Comparison of ENCODE assay signal across 12 mouse cellular contexts in genomic region chr17:51790387-51791060, GRCm38 (mm10). TPM values are rescaled to one million over a fixed set of nuclear protein-coding genes. Genes with fewer than 3 reads are reported as not detected.
A peak's percentile ranks its signal among the peaks of the same experiment; 100 is the strongest.
DNase-seq lines count a peak whose midpoint lies in the region; ATAC-seq and TF ChIP-seq lines count a peak whose summit lies in the region.
"Had no signal": no experiment of that assay in that cellular context is flagged by ENCODE, and none has a peak within 500 bp of the region (broad histone marks: within the 10 kb centered on the region; RNA-seq: fewer than 3 reads in every experiment).

No protein-coding gene starts in this region.

- H3K4me3 ChIP-seq in left cerebral cortex, adult 2 months: no peak overlapping the region
- no peak overlapping the region for H3K4me3 ChIP-seq in embryonic facial prominence, embryonic 12.5 days
- H3K4me3 ChIP-seq in hindbrain, embryonic 15.5 days: no peak overlapping the region
- H3K4me3 ChIP-seq in stomach, embryonic 14.5 days (ENCODE audit: low read depth, low read length): no peak overlapping the region
- H3K4me3 ChIP-seq: liver, embryonic 13.5 days had no signal

- peaks cover 8% of the 10 kb centered on the region; the same call in 1 of the 2 replicates for H3K4me1 ChIP-seq in embryonic facial prominence, embryonic 12.5 days
- 0 out of 2 replicates have a peak, but pooled peaks cover 5% of the 10 kb centered on the region for H3K4me1 ChIP-seq in hindbrain, embryonic 15.5 days (replicated peaks)
- peaks cover 8% of the 10 kb centered on the region; the same call in 1 of the 2 replicates for H3K4me1 ChIP-seq in stomach, embryonic 14.5 days (ENCODE audit: control insufficient read depth, insufficient read depth, low read length)
- H3K4me1 ChIP-seq: liver, embryonic 13.5 days had no signal

- peak overlapping the region; percentile 16; the same call in 1 of the 2 replicates for H3K4me2 ChIP-seq in embryonic facial prominence, embryonic 12.5 days (replicated peaks)
- peak overlapping the region; percentile 23 for H3K4me2 ChIP-seq in hindbrain, embryonic 15.5 days
- H3K4me2 ChIP-seq in stomach, embryonic 14.5 days (replicated peaks; ENCODE audit: low read depth, low read length): peak overlapping the region; percentile 2; the same call in 1 of the 2 replicates
- H3K4me2 ChIP-seq: liver, embryonic 13.5 days had no signal

- intact Hi-C loops in left cerebral cortex, adult 2 months (cut with DNase I): no loop called here

- ATAC-seq in embryonic facial prominence, embryonic 12.5 days (ENCODE audit: insufficient number of reproducible peaks, insufficient read depth, low FRiP score, low TSS enrichment): no peak
- peak; percentile 80; the same call in 1 of the 2 replicates for ATAC-seq in hindbrain, embryonic 15.5 days (ENCODE audit: low FRiP score, low read depth)
- no peak for ATAC-seq in stomach, embryonic 14.5 days (ENCODE audit: insufficient number of reproducible peaks, insufficient read depth, low FRiP score, low read depth)
- ATAC-seq: Patski had no signal

- no peaks in the 10 kb centered on the region for H3K9me3 ChIP-seq in embryonic facial prominence, embryonic 12.5 days
- no peaks in the 10 kb centered on the region for H3K9me3 ChIP-seq in hindbrain, embryonic 15.5 days
- no peaks in the 10 kb centered on the region for H3K9me3 ChIP-seq in stomach, embryonic 14.5 days (ENCODE audit: control insufficient read depth, low read depth, low read length)
- H3K9me3 ChIP-seq: liver, embryonic 13.5 days had no signal

- no peaks in the 10 kb centered on the region for H3K27me3 ChIP-seq in embryonic facial prominence, embryonic 12.5 days
- H3K27me3 ChIP-seq in hindbrain, embryonic 15.5 days: no peaks in the 10 kb centered on the region
- H3K27me3 ChIP-seq in stomach, embryonic 14.5 days (ENCODE audit: control insufficient read depth, insufficient read depth, low read length): no peaks in the 10 kb centered on the region
- H3K27me3 ChIP-seq: liver, embryonic 13.5 days had no signal

- peak overlapping the region; percentile 65 for H3K27ac ChIP-seq in left cerebral cortex, adult 2 months
- H3K27ac ChIP-seq in embryonic facial prominence, embryonic 12.5 days: no peak overlapping the region
- peak overlapping the region; percentile 40; the same call in 1 of the 2 replicates for H3K27ac ChIP-seq in hindbrain, embryonic 15.5 days (replicated peaks)
- no peak overlapping the region for H3K27ac ChIP-seq in stomach, embryonic 14.5 days (ENCODE audit: low read length)
- H3K27ac ChIP-seq: liver, embryonic 13.5 days had no signal

- no peak for TF ChIP-seq CTCF in left cerebral cortex, adult 2 months (IDR thresholded peaks at IDR 0.05)

- WGBS in embryonic facial prominence, embryonic 12.5 days: 22% methylated on average over 8 of the region's 8 CpGs
- WGBS in hindbrain, embryonic 15.5 days: 18% methylated on average over 8 of the region's 8 CpGs
- WGBS in stomach, embryonic 14.5 days: 24% methylated on average over 8 of the region's 8 CpGs

- no peaks in the 10 kb centered on the region for H3K36me3 ChIP-seq in embryonic facial prominence, embryonic 12.5 days
- no peaks in the 10 kb centered on the region for H3K36me3 ChIP-seq in hindbrain, embryonic 15.5 days
- no peaks in the 10 kb centered on the region for H3K36me3 ChIP-seq in stomach, embryonic 14.5 days (ENCODE audit: control insufficient read depth, insufficient read depth, low read length)
- H3K36me3 ChIP-seq: liver, embryonic 13.5 days had no signal

- peak in 1 of 2 experiments; percentile 22 for DNase-seq in left cerebral cortex, adult 2 months (ENCODE audit: extremely low spot score in 1 of 2, low spot score in 2 of 2)
- no peak for DNase-seq in left cerebral cortex, adult 8-10 months (ENCODE audit: low spot score in 2 of 2)
- no peak for DNase-seq in adrenal gland, postnatal 14 days
- DNase-seq in right cerebral cortex, postnatal 10 days (ENCODE audit: low spot score in 2 of 2): no peak
- DNase-seq in lung, postnatal 25 days (ENCODE audit: low spot score): no peak
- DNase-seq: kidney, postnatal 25 days; liver, embryonic 13.5 days; thymus, adult 2 months had no signal

- H3K9ac ChIP-seq in embryonic facial prominence, embryonic 12.5 days: no peak overlapping the region
- no peak overlapping the region for H3K9ac ChIP-seq in hindbrain, embryonic 15.5 days
- H3K9ac ChIP-seq in stomach, embryonic 14.5 days (replicated peaks; ENCODE audit: low read depth, low read length): no peak overlapping the region
- H3K9ac ChIP-seq: liver, embryonic 13.5 days had no signal

RNA-seq across cellular contexts. Expression of gene Satb1, which starts 42.6 kb away (rescaled TPM):
- 100 to 1,000 TPM; 127 to 132 TPM for total RNA-seq in left cerebral cortex, adult 2 months (2021)
- total RNA-seq in left cerebral cortex, adult 8-10 months (2022): 100 to 1,000 TPM; 108 to 134 (median 114) TPM
- 19.7 and 20.3 TPM in 2 replicates for polyA plus RNA-seq in embryonic facial prominence, embryonic 12.5 days (2016; fragmentation: Nextera tagmentation; extraction: Ambion mirVana)
- polyA plus RNA-seq in hindbrain, embryonic 15.5 days (2015; fragmentation: Nextera tagmentation; extraction: Ambion mirVana): 33.5 and 34.4 TPM in 2 replicates
- 10.1 TPM in 2 replicates for polyA plus RNA-seq in stomach, embryonic 14.5 days (2014; fragmentation: Nextera tagmentation; extraction: Ambion mirVana)
- total RNA-seq in adrenal gland, postnatal 14 days (2021): 21.2 and 39.7 TPM in 2 replicates

Comparison
In these comparisons a context has a peak if more than half of its experiments do, and no peak if none do; other contexts are left out.
1. H3K27ac ChIP-seq: peak in left cerebral cortex, adult 2 months (single experiment) and hindbrain, embryonic 15.5 days (single experiment); none in embryonic facial prominence, embryonic 12.5 days (single experiment) and stomach, embryonic 14.5 days (single experiment).
2. Peak in every context shown above with its lines, with median percentiles within 50 percentile points of each other: H3K4me2 ChIP-seq.